Mouse (Mus musculus): ENCODE results near the gene Pced1b. TPM values are rescaled to one million over a fixed set of nuclear protein-coding genes. Genes with fewer than 3 reads are reported as not detected.

The Pced1b gene
- polyA plus RNA-seq, 1 experiment from 2014 or later, result 6.0 TPM

DNA sequence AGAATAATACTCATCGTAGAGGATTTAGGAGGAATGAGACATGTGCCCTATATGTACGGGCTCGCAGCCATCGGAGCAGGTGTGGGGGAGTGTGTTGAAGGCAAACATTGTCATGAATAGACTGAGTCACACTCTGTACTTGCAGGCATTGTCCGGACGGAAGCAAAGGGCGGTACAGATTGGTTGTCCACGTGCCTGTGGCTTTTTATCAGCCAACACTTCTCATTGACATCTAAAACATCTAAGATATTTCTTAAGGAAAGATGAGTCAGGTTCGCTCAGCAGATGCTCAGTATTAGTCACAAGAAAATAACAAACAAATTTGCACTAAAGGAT, 68.5 kb downstream of the Pced1b start:
- H3K27me3 ChIP-seq (ENCODE audit: control insufficient read depth, insufficient read depth, low read depth, low read length), result no peaks in the 10 kb centered on the region
- H3K4me3 ChIP-seq (ENCODE audit: low read length), result no peak overlapping the region
- no peaks in the 10 kb centered on the region for H3K4me1 ChIP-seq (replicated peaks; ENCODE audit: control insufficient read depth, insufficient read depth, low read length)
- ATAC-seq (ENCODE audit: low read depth), result no peak
- WGBS, result 47% methylated on average over 9 of the region's 9 CpGs
- H3K4me2 ChIP-seq (ENCODE audit: low read depth, low read length), result no peak overlapping the region
- no peaks in the 10 kb centered on the region for H3K9me3 ChIP-seq (ENCODE audit: control insufficient read depth, low read length)
- H3K36me3 ChIP-seq (ENCODE audit: control insufficient read depth, insufficient read depth, low read length), result no peaks in the 10 kb centered on the region
- H3K27ac ChIP-seq (ENCODE audit: low read length), result no peak overlapping the region
- H3K9ac ChIP-seq (ENCODE audit: low read length), result no peak overlapping the region

DNA sequence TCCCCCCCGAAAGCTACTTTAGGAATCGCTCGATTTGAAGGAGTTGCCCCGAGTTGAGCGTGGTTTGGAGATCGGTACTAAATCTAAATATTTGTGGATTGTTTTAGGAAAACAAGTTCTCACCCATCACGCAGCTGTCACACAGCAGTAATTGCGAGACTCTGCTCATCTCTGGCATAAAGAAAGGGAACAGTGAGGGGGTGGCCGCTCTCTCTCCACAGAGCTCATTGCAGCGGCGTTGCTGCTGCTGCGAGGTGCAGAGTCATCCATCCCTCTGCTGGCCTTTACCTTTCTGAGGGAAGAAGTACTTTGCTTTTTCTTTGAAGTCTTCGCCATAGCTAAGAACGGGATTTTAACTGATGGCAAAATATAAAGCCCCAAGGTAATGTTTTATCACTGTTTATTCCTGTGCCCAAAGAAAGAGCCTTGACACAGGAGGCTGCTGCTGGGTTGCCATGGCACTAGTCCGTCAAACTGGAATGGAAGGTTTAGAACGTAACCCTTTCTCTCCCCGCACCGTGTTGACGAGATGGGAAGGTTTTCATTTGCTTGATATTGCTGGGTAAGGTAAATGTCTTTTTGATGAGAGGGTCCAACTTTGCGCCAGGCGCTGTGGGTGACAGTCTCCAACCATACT, 71.6 kb downstream of the Pced1b start:
- no peak overlapping the region for H3K4me2 ChIP-seq (ENCODE audit: low read depth, low read length)
- WGBS, result 66% methylated on average over 21 of the region's 21 CpGs
- ATAC-seq (ENCODE audit: low read depth), result no peak

DNA sequence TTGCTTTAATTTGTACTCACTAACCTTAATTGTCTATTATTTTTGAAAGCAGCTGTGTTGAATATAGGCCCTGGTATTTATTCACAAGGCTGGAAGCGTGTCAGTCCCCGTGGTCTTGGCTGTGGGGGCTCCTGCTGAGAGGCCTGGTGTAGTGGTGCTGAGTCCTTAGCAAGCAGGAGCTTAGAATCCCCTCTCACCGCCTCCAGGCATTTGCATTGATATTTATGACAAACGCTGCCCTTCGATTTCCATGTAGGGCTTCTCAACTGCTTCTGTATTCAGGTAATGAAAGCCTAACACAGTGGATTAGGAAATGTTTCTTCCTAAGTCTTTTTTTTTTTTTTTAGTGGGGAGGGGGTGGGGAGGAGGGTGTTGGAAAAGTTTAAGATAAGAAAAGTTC, 75.9 kb downstream of the Pced1b start:
- no peak overlapping the region for H3K27ac ChIP-seq (ENCODE audit: low read length)
- H3K4me3 ChIP-seq (ENCODE audit: low read length), result no peak overlapping the region
- H3K9ac ChIP-seq (ENCODE audit: low read length), result no peak overlapping the region
- 78% methylated on average over 5 of the region's 5 CpGs for WGBS
- no peaks in the 10 kb centered on the region for H3K4me1 ChIP-seq (replicated peaks; ENCODE audit: control insufficient read depth, insufficient read depth, low read length)
- peaks cover 2% of the 10 kb centered on the region; the same call in 1 of the 2 replicates for H3K9me3 ChIP-seq (ENCODE audit: control insufficient read depth, low read length)
- no peak for ATAC-seq (ENCODE audit: low read depth)
- no peaks in the 10 kb centered on the region for H3K36me3 ChIP-seq (ENCODE audit: control insufficient read depth, insufficient read depth, low read length)
- H3K4me2 ChIP-seq (ENCODE audit: low read depth, low read length), result no peak overlapping the region
- no peaks in the 10 kb centered on the region for H3K27me3 ChIP-seq (ENCODE audit: control insufficient read depth, insufficient read depth, low read depth, low read length)

More for the DNA sequence above, 71.6 kb downstream of the Pced1b start:
- H3K4me3 ChIP-seq (ENCODE audit: low read length), result no peak overlapping the region
- H3K27ac ChIP-seq (ENCODE audit: low read length), result no peak overlapping the region
- no peaks in the 10 kb centered on the region for H3K9me3 ChIP-seq (ENCODE audit: control insufficient read depth, low read length)
- H3K27me3 ChIP-seq (ENCODE audit: control insufficient read depth, insufficient read depth, low read depth, low read length), result no peaks in the 10 kb centered on the region
- no peaks in the 10 kb centered on the region for H3K4me1 ChIP-seq (replicated peaks; ENCODE audit: control insufficient read depth, insufficient read depth, low read length)
- H3K9ac ChIP-seq (ENCODE audit: low read length), result no peak overlapping the region
- no peaks in the 10 kb centered on the region for H3K36me3 ChIP-seq (ENCODE audit: control insufficient read depth, insufficient read depth, low read length)

DNA sequence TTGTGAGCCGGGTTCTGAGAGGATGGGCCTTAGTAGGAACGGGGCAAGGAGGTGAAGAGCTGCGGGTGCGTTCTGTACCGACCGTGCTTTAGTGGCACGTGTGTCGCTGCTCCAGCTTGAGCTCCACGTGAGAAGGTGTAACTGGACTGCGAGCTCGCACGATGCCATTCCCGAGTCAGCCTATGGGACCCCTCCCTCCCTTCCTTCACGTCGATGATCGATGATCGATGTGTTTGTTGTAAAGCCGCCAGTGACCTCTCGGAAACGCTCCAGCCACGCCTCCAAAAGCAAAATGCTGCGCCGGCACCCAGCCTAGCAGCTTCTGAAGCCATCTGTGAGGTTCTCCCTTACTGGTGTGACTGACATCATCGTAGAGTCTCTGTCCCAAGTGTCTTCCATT, 76.6 kb downstream of the Pced1b start:
- no peak overlapping the region for H3K27ac ChIP-seq (ENCODE audit: low read length)
- peaks cover 2% of the 10 kb centered on the region; the same call in 1 of the 2 replicates for H3K9me3 ChIP-seq (ENCODE audit: control insufficient read depth, low read length)
- H3K4me3 ChIP-seq (ENCODE audit: low read length), result 0 out of 2 replicates have a peak overlapping the region, but pooled peaks have one; percentile 13
- no peak overlapping the region for H3K9ac ChIP-seq (ENCODE audit: low read length)
- H3K36me3 ChIP-seq (ENCODE audit: control insufficient read depth, insufficient read depth, low read length), result no peaks in the 10 kb centered on the region
- WGBS, result 63% methylated on average over 24 of the region's 24 CpGs
- H3K4me1 ChIP-seq (replicated peaks; ENCODE audit: control insufficient read depth, insufficient read depth, low read length), result no peaks in the 10 kb centered on the region
- H3K27me3 ChIP-seq (ENCODE audit: control insufficient read depth, insufficient read depth, low read depth, low read length), result no peaks in the 10 kb centered on the region
- ATAC-seq (ENCODE audit: low read depth), result 0 out of 2 replicates have a peak, but pooled peaks have one; percentile 17
- peak overlapping the region; percentile 42 for H3K4me2 ChIP-seq (ENCODE audit: low read depth, low read length)

DNA sequence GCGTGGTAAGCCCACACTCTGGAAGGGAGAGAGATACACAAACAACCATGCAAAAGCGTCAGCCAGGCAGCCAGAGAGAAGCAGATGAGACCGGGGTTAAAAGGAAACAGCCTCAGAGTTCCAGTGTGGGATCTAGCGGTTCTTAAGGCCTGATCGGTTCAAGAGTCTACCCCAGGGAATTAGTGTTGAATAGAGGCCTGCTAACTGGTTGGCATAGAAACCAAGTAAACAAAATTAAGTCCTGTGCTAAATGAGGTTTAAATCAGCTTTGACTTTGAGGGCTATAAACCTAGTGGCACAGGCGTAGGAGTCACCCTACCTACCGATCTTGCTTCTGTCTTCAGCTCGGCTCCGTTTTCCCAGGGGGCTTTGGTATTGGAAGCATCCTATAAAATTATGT, 77.4 kb downstream of the Pced1b start:
- no peak overlapping the region for H3K27ac ChIP-seq (ENCODE audit: low read length)
- H3K27me3 ChIP-seq (ENCODE audit: control insufficient read depth, insufficient read depth, low read depth, low read length), result no peaks in the 10 kb centered on the region
- no peaks in the 10 kb centered on the region for H3K4me1 ChIP-seq (replicated peaks; ENCODE audit: control insufficient read depth, insufficient read depth, low read length)
- ATAC-seq (ENCODE audit: low read depth), result no peak
- H3K4me3 ChIP-seq (ENCODE audit: low read length), result no peak overlapping the region
- H3K4me2 ChIP-seq (ENCODE audit: low read depth, low read length), result no peak overlapping the region
- 73% methylated on average over 9 of the region's 9 CpGs for WGBS
- peaks cover 2% of the 10 kb centered on the region; the same call in 1 of the 2 replicates for H3K9me3 ChIP-seq (ENCODE audit: control insufficient read depth, low read length)
- H3K36me3 ChIP-seq (ENCODE audit: control insufficient read depth, insufficient read depth, low read length), result no peaks in the 10 kb centered on the region
- H3K9ac ChIP-seq (ENCODE audit: low read length), result no peak overlapping the region

DNA sequence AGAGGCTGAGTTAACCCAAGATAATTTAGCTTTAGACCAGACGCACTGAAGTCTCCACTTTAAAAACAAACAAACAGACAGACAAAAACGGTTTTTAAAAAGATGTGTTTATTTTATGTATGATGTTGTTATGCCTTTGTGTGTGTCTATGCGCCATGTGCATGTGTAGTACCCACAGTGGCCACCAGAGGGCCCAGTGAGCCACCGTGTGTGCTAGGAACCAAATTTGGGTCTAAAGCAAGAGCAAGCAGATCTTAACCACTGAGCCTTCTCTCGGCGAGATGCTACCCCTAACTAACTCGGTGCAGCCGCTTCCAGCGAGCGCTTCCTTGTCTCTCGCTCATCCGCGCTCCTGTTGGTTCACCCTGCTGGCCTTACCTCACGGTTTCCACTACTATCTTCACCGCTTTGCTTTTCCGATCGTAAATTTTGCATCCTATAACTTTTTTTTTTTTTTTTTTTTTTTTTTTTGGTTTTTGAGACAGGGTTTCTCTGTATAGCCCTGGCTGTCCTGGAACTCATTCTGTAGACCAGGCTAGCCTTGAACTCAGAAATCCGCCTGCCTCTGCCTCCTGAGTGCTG, 80.7 kb downstream of the Pced1b start:
- no peak overlapping the region for H3K9ac ChIP-seq (ENCODE audit: low read length)
- H3K36me3 ChIP-seq (ENCODE audit: control insufficient read depth, insufficient read depth, low read length), result no peaks in the 10 kb centered on the region
- H3K4me1 ChIP-seq (replicated peaks; ENCODE audit: control insufficient read depth, insufficient read depth, low read length), result no peaks in the 10 kb centered on the region
- no peak overlapping the region for H3K27ac ChIP-seq (ENCODE audit: low read length)
- no peak overlapping the region for H3K4me3 ChIP-seq (ENCODE audit: low read length)
- ATAC-seq (ENCODE audit: low read depth), result no peak
- H3K4me2 ChIP-seq (ENCODE audit: low read depth, low read length), result no peak overlapping the region
- peaks cover 2% of the 10 kb centered on the region; the same call in 1 of the 2 replicates for H3K9me3 ChIP-seq (ENCODE audit: control insufficient read depth, low read length)
- no peaks in the 10 kb centered on the region for H3K27me3 ChIP-seq (ENCODE audit: control insufficient read depth, insufficient read depth, low read depth, low read length)
- WGBS, result 67% methylated on average over 18 of the region's 18 CpGs

DNA sequence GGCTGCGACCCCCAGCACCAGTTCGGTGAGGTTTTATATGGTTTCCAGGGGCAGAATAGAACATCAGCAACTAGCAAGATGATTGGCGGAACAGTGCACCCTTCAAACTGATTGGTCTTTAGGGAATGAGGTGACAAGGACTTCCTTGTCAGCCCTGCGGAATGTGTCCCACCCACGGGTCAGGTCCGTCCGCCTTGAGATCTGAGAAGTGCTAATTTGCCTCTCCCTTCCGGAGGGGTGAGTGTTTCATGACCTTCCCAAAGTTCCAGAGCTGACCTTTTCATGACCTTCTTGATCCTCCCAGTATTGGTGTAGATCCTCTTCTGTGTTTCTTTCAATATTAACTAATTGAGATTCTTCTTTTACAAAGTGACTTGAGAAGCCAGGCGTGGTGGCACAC, 85.7 kb downstream of the Pced1b start:
- Histone ChIP-seq H3K4me1 (replicated peaks; ENCODE audit: control insufficient read depth, insufficient read depth, low read length) (no peaks in the 10 kb centered on the region), H3K27me3 (ENCODE audit: control insufficient read depth, insufficient read depth, low read depth, low read length) (no peaks in the 10 kb centered on the region), H3K9me3 (ENCODE audit: control insufficient read depth, low read length) (no peaks in the 10 kb centered on the region), H3K4me3 (ENCODE audit: low read length) (no peak overlapping the region), H3K9ac (ENCODE audit: low read length) (no peak overlapping the region), H3K4me2 (ENCODE audit: low read depth, low read length) (no peak overlapping the region), H3K36me3 (ENCODE audit: control insufficient read depth, insufficient read depth, low read length) (no peaks in the 10 kb centered on the region), H3K27ac (ENCODE audit: low read length) (no peak overlapping the region)
- 69% methylated on average over 9 of the region's 9 CpGs for WGBS
- ATAC-seq (ENCODE audit: low read depth), result no peak

DNA sequence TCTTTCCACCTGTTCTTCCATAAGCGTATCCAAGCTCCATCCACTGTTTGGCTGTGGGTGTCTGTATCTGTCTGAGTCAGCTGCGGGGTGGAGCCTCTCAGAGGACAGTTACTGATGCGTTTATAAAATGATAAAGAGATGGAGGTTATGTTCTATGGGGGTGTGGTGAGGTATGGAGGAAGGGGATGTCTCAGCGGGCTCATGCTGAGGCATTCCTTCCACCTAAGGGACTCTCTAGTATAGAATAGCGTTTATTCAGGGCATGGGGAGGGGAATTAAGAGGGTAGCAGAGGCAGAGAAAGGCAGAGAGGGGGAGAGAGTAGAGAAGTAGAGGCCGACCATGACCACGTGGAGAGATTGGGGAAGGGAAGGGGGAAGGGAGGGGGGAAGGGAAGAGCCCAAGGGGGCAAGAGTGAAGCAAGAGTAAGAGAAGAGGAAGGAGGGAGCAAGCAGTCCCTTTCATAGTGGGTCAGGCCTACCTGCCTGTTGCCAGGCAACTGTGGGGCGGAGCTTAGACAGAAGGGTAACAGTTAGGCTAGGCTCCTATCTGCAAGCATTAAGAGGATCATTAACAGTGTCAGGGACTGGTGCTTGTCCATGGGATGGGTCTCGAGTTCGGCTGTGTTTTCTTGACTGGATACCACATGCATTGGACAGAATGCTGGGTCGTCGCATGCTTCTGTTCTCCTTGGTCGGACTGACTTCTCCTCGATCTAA, 90.9 kb downstream of the Pced1b start:
- 31% methylated on average over 14 of the region's 14 CpGs for WGBS
- Histone ChIP-seq H3K9me3 (ENCODE audit: control insufficient read depth, low read length) (no peaks in the 10 kb centered on the region), H3K4me3 (ENCODE audit: low read length) (peak overlapping the region; percentile 32), H3K27ac (ENCODE audit: low read length) (no peak overlapping the region), H3K36me3 (ENCODE audit: control insufficient read depth, insufficient read depth, low read length) (no peaks in the 10 kb centered on the region), H3K27me3 (ENCODE audit: control insufficient read depth, insufficient read depth, low read depth, low read length) (no peaks in the 10 kb centered on the region), H3K9ac (ENCODE audit: low read length) (no peak overlapping the region), H3K4me1 (replicated peaks; ENCODE audit: control insufficient read depth, insufficient read depth, low read length) (0 out of 2 replicates have a peak, but pooled peaks cover 3% of the 10 kb centered on the region), H3K4me2 (ENCODE audit: low read depth, low read length) (peak overlapping the region; percentile 46)
- peak; percentile 67; the same call in 1 of the 2 replicates for ATAC-seq (ENCODE audit: low read depth)

DNA sequence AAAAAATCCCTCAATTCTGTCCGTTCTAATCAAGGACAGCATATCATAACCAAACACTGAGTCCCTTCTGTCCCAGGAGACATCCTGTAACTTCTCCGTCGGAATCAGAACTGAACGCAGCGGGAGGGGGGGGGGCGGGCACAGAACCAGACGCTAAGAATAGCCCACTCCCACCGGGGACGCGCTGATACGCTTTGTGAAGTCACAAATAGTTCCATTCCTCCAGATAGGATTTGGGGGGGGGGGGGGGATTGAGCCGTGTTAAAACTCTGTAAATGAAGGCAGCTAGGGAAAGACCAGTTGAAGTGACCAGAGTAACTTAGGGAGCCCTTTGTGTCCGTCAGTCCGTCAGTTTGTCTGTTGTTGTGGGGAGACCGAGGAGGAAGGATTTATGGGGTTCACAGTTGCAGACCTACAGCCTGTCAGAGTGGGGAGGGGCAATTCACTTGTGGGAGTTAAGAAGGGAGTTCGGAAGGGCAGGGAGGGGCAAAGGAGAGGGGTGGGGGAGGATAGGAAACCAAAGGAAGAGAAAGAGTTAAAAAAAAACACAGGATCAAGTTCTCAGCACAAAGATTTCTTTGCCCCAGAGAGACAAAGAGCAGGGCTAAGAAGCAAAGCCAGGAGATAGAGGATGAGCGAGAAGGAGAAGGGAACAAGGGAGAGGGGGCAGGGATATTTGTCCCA, 91.6 kb downstream of the Pced1b start:
- no peaks in the 10 kb centered on the region for H3K36me3 ChIP-seq (ENCODE audit: control insufficient read depth, insufficient read depth, low read length)
- H3K4me3 ChIP-seq (ENCODE audit: low read length), result peak overlapping the region; percentile 32
- WGBS, result 14% methylated on average over 17 of the region's 17 CpGs
- H3K4me1 ChIP-seq (replicated peaks; ENCODE audit: control insufficient read depth, insufficient read depth, low read length), result 0 out of 2 replicates have a peak, but pooled peaks cover 3% of the 10 kb centered on the region
- peak overlapping the region; percentile 46 for H3K4me2 ChIP-seq (ENCODE audit: low read depth, low read length)
- H3K9ac ChIP-seq (ENCODE audit: low read length), result peak overlapping the region; percentile 46; the same call in 1 of the 2 replicates
- no peak overlapping the region for H3K27ac ChIP-seq (ENCODE audit: low read length)
- peak; percentile 23; the same call in 1 of the 2 replicates for ATAC-seq (ENCODE audit: low read depth)
- no peaks in the 10 kb centered on the region for H3K27me3 ChIP-seq (ENCODE audit: control insufficient read depth, insufficient read depth, low read depth, low read length)
- H3K9me3 ChIP-seq (ENCODE audit: control insufficient read depth, low read length), result no peaks in the 10 kb centered on the region

Data from lung, embryonic 16.5 days (tissue).